Mouse (Mus musculus) heart, postnatal 0 days (tissue): Measurements from ENCODE around the gene D430041D05Rik.

ENCODE experiments used
- CTCF ChIP-seq: IDR thresholded peaks from 2 replicates; pipeline ENCODE4 v1.5.1; 2016; ENCODE audit warnings: antibody characterized with exemption, control low read depth, low read depth
- EP300 ChIP-seq: IDR thresholded peaks from 2 replicates; pipeline ENCODE4 v1.6.1; 2016; ENCODE audit warnings: antibody characterized with exemption, low read depth

- TF ChIP-seq EP300: no peak
- TF ChIP-seq CTCF: no peak
Measured at GRCm38 (mm10) chr2:104109528-104109927, 301.3 kb downstream of the D430041D05Rik start.
